Mouse (Mus musculus): Measurements from ENCODE around the gene Slc34a3. TPM values are rescaled to one million over a fixed set of nuclear protein-coding genes. Genes with fewer than 3 reads are reported as not detected.

The Slc34a3 gene
- polyA plus RNA-seq, 1 experiment from 2014 or later = not detected

- no peak overlapping the region for H3K9ac ChIP-seq (ENCODE audit: low read length)
- no peak overlapping the region for H3K27ac ChIP-seq (replicated peaks; ENCODE audit: low read depth, low read length)
- H3K27me3 ChIP-seq (ENCODE audit: control insufficient read depth, insufficient read depth, low read length) = peaks cover 29% of the 10 kb centered on the region
- DNase-seq (ENCODE audit: low spot score) = no peak
- ATAC-seq (ENCODE audit: insufficient number of reproducible peaks, low FRiP score, low TSS enrichment, low read depth) = 0 out of 2 replicates have a peak, but pooled peaks have one; percentile 12
- peak overlapping the region; percentile 43; the same call in 1 of the 2 replicates for H3K4me3 ChIP-seq (ENCODE audit: low read depth, low read length)
- H3K4me2 ChIP-seq (ENCODE audit: low read depth, severe bottlenecking) = peak overlapping the region; percentile 96
- H3K9me3 ChIP-seq (ENCODE audit: control insufficient read depth, low read length) = no peaks in the 10 kb centered on the region
- WGBS = 19% methylated on average over 6 of the region's 6 CpGs
- peaks cover 3% of the 10 kb centered on the region for H3K36me3 ChIP-seq (ENCODE audit: control insufficient read depth, insufficient read depth, low read length)
- peaks cover 11% of the 10 kb centered on the region; the same call in 1 of the 2 replicates for H3K4me1 ChIP-seq (ENCODE audit: control insufficient read depth, insufficient read depth, low read length)
Measured at GRCm38 (mm10) chr2:25241438-25241775, 7.2 kb upstream of the Slc34a3 start.

- Histone ChIP-seq H3K27ac (replicated peaks; ENCODE audit: low read depth, low read length) (no peak overlapping the region), H3K4me2 (ENCODE audit: low read depth, severe bottlenecking) (peak overlapping the region; percentile 96), H3K36me3 (ENCODE audit: control insufficient read depth, insufficient read depth, low read length) (peaks cover 3% of the 10 kb centered on the region; the same call in 1 of the 2 replicates), H3K4me1 (ENCODE audit: control insufficient read depth, insufficient read depth, low read length) (peaks cover 11% of the 10 kb centered on the region; the same call in 1 of the 2 replicates), H3K27me3 (ENCODE audit: control insufficient read depth, insufficient read depth, low read length) (peaks cover 29% of the 10 kb centered on the region), H3K9ac (ENCODE audit: low read length) (peak overlapping the region; percentile 23), H3K4me3 (ENCODE audit: low read depth, low read length) (peak overlapping the region; percentile 26), H3K9me3 (ENCODE audit: control insufficient read depth, low read length) (no peaks in the 10 kb centered on the region)
- under 1% methylated on average over 29 of the region's 29 CpGs for WGBS
- peak; percentile 79 for DNase-seq (ENCODE audit: low spot score)
- ATAC-seq (ENCODE audit: insufficient number of reproducible peaks, low FRiP score, low TSS enrichment, low read depth) = peak; percentile 79
Measured at GRCm38 (mm10) chr2:25240723-25241437, 6.7 kb upstream of the Slc34a3 start.

GRCm38 (mm10) chr2:25240310-25240709 is 6.1 kb upstream of the Slc34a3 start:
- H3K9me3 ChIP-seq (ENCODE audit: control insufficient read depth, low read length) = no peaks in the 10 kb centered on the region
- DNase-seq (ENCODE audit: low spot score) = no peak
- 52% methylated on average over 8 of the region's 8 CpGs for WGBS
- no peak overlapping the region for H3K27ac ChIP-seq (replicated peaks; ENCODE audit: low read depth, low read length)
- peaks cover 29% of the 10 kb centered on the region for H3K27me3 ChIP-seq (ENCODE audit: control insufficient read depth, insufficient read depth, low read length)
- H3K9ac ChIP-seq (ENCODE audit: low read length) = no peak overlapping the region; the same call in 1 of the 2 replicates
- H3K36me3 ChIP-seq (ENCODE audit: control insufficient read depth, insufficient read depth, low read length) = peaks cover under 1% of the 10 kb centered on the region; the same call in 1 of the 2 replicates
- peak overlapping the region; percentile 26 for H3K4me3 ChIP-seq (ENCODE audit: low read depth, low read length)
- peak overlapping the region; percentile 96 for H3K4me2 ChIP-seq (ENCODE audit: low read depth, severe bottlenecking)
- peaks cover 11% of the 10 kb centered on the region; the same call in 1 of the 2 replicates for H3K4me1 ChIP-seq (ENCODE audit: control insufficient read depth, insufficient read depth, low read length)
- ATAC-seq (ENCODE audit: insufficient number of reproducible peaks, low FRiP score, low TSS enrichment, low read depth) = no peak

GRCm38 (mm10) chr2:25239766-25240165 is 5.6 kb upstream of the Slc34a3 start:
- 88% methylated on average over 3 of the region's 3 CpGs for WGBS

GRCm38 (mm10) chr2:25238106-25238505 is 3.9 kb upstream of the Slc34a3 start:
- Histone ChIP-seq H3K9ac (ENCODE audit: low read length) (no peak overlapping the region), H3K4me1 (ENCODE audit: control insufficient read depth, insufficient read depth, low read length) (peaks cover 11% of the 10 kb centered on the region; the same call in 1 of the 2 replicates), H3K27me3 (ENCODE audit: control insufficient read depth, insufficient read depth, low read length) (peaks cover 23% of the 10 kb centered on the region), H3K36me3 (ENCODE audit: control insufficient read depth, insufficient read depth, low read length) (no peaks in the 10 kb centered on the region), H3K4me3 (ENCODE audit: low read depth, low read length) (no peak overlapping the region), H3K27ac (replicated peaks; ENCODE audit: low read depth, low read length) (no peak overlapping the region), H3K9me3 (ENCODE audit: control insufficient read depth, low read length) (no peaks in the 10 kb centered on the region), H3K4me2 (ENCODE audit: low read depth, severe bottlenecking) (no peak overlapping the region)
- no peak for DNase-seq (ENCODE audit: low spot score)
- ATAC-seq (ENCODE audit: insufficient number of reproducible peaks, low FRiP score, low TSS enrichment, low read depth) = no peak

More at GRCm38 (mm10) chr2:25239766-25240165, 5.6 kb upstream of the Slc34a3 start:
- no peak for DNase-seq (ENCODE audit: low spot score)
- no peaks in the 10 kb centered on the region for H3K36me3 ChIP-seq (ENCODE audit: control insufficient read depth, insufficient read depth, low read length)
- H3K27me3 ChIP-seq (ENCODE audit: control insufficient read depth, insufficient read depth, low read length) = peaks cover 29% of the 10 kb centered on the region
- H3K9me3 ChIP-seq (ENCODE audit: control insufficient read depth, low read length) = no peaks in the 10 kb centered on the region
- no peak overlapping the region for H3K27ac ChIP-seq (replicated peaks; ENCODE audit: low read depth, low read length)
- no peak overlapping the region for H3K9ac ChIP-seq (ENCODE audit: low read length)
- no peak overlapping the region for H3K4me3 ChIP-seq (ENCODE audit: low read depth, low read length)
- no peak for ATAC-seq (ENCODE audit: insufficient number of reproducible peaks, low FRiP score, low TSS enrichment, low read depth)
- no peak overlapping the region; the same call in 1 of the 2 replicates for H3K4me2 ChIP-seq (ENCODE audit: low read depth, severe bottlenecking)
- peaks cover 11% of the 10 kb centered on the region; the same call in 1 of the 2 replicates for H3K4me1 ChIP-seq (ENCODE audit: control insufficient read depth, insufficient read depth, low read length)

GRCm38 (mm10) chr2:25237522-25237921 is 3.4 kb upstream of the Slc34a3 start:
- ATAC-seq (ENCODE audit: insufficient number of reproducible peaks, low FRiP score, low TSS enrichment, low read depth) = no peak
- WGBS = 61% methylated on average over 4 of the region's 4 CpGs
- no peak for DNase-seq (ENCODE audit: low spot score)
- Histone ChIP-seq H3K27me3 (ENCODE audit: control insufficient read depth, insufficient read depth, low read length) (peaks cover 18% of the 10 kb centered on the region), H3K4me3 (ENCODE audit: low read depth, low read length) (no peak overlapping the region), H3K4me2 (ENCODE audit: low read depth, severe bottlenecking) (no peak overlapping the region), H3K4me1 (ENCODE audit: control insufficient read depth, insufficient read depth, low read length) (peaks cover 11% of the 10 kb centered on the region; the same call in 1 of the 2 replicates), H3K9me3 (ENCODE audit: control insufficient read depth, low read length) (no peaks in the 10 kb centered on the region), H3K36me3 (ENCODE audit: control insufficient read depth, insufficient read depth, low read length) (no peaks in the 10 kb centered on the region), H3K27ac (replicated peaks; ENCODE audit: low read depth, low read length) (no peak overlapping the region), H3K9ac (ENCODE audit: low read length) (no peak overlapping the region)

GRCm38 (mm10) chr2:25236614-25237013 is 2.5 kb upstream of the Slc34a3 start, which contains the start of gene Rnf224:
Gene Rnf224, minus strand, starts transcription at chr2:25236787.
- Histone ChIP-seq H3K9me3 (ENCODE audit: control insufficient read depth, low read length) (no peaks in the 10 kb centered on the region), H3K4me1 (ENCODE audit: control insufficient read depth, insufficient read depth, low read length) (peaks cover 8% of the 10 kb centered on the region; the same call in 1 of the 2 replicates), H3K9ac (ENCODE audit: low read length) (no peak within 1 kb of the TSS), H3K27me3 (ENCODE audit: control insufficient read depth, insufficient read depth, low read length) (peaks cover 10% of the 10 kb centered on the region), H3K4me3 (ENCODE audit: low read depth, low read length) (no peak within 1 kb of the TSS), H3K36me3 (ENCODE audit: control insufficient read depth, insufficient read depth, low read length) (no peaks in the 10 kb centered on the region), H3K27ac (replicated peaks; ENCODE audit: low read depth, low read length) (no peak within 1 kb of the TSS), H3K4me2 (ENCODE audit: low read depth, severe bottlenecking) (no peak within 1 kb of the TSS)
- 34% methylated on average over 8 of the region's 8 CpGs for WGBS
- ATAC-seq (ENCODE audit: insufficient number of reproducible peaks, low FRiP score, low TSS enrichment, low read depth) (no peak), DNase-seq (ENCODE audit: low spot score) (no peak)

- Histone ChIP-seq H3K4me2 (ENCODE audit: low read depth, severe bottlenecking) (no peak overlapping the region), H3K27me3 (ENCODE audit: control insufficient read depth, insufficient read depth, low read length) (peaks cover 2% of the 10 kb centered on the region; the same call in 1 of the 2 replicates), H3K27ac (replicated peaks; ENCODE audit: low read depth, low read length) (no peak overlapping the region), H3K9me3 (ENCODE audit: control insufficient read depth, low read length) (no peaks in the 10 kb centered on the region), H3K36me3 (ENCODE audit: control insufficient read depth, insufficient read depth, low read length) (no peaks in the 10 kb centered on the region), H3K9ac (ENCODE audit: low read length) (no peak overlapping the region), H3K4me3 (ENCODE audit: low read depth, low read length) (no peak overlapping the region), H3K4me1 (ENCODE audit: control insufficient read depth, insufficient read depth, low read length) (no peaks in the 10 kb centered on the region)
- ATAC-seq (ENCODE audit: insufficient number of reproducible peaks, low FRiP score, low TSS enrichment, low read depth) = no peak
- no peak for DNase-seq (ENCODE audit: low spot score)
- WGBS = 71% methylated on average over 5 of the region's 5 CpGs
Measured at GRCm38 (mm10) chr2:25234551-25235220, 522 bp upstream of the Slc34a3 start.

All from limb, embryonic 11.5 days (tissue).